Mouse (Mus musculus) brown adipose tissue, adult 24 weeks (tissue): Measurements from ENCODE around the gene Depdc1b. TPM values are rescaled to one million over a fixed set of nuclear protein-coding genes. Genes with fewer than 3 reads are reported as not detected.

Experiments
- H3K27ac ChIP-seq: fragments of 200-500 bp; replicated peaks from 2 replicates; pipeline ENCODE4 v1.5.1; 2012; ENCODE audit warnings: low read depth, mild to moderate bottlenecking, low read length
- H3K4me1 ChIP-seq: fragments of 200-500 bp; 2 replicates; pipeline ENCODE4 v1.6.1; 2012; ENCODE audit warnings: low read length, mixed read lengths; ENCODE audit not compliant: control insufficient read depth, insufficient read depth, insufficient read length
- H3K4me3 ChIP-seq: fragments of 200-500 bp; 2 replicates; pipeline ENCODE4 v1.5.1; 2012; ENCODE audit warnings: low read depth, mild to moderate bottlenecking, low read length, moderate library complexity; ENCODE audit not compliant: insufficient read depth
- polyA plus RNA-seq: library from polyadenylated mRNA; stranded (reverse); fragments of >200 nt; gene quantifications from 2 replicates; pipeline ENCODE4 v1.2.4, GENCODE M21; 2012; ENCODE audit not compliant: missing spikeins, insufficient read depth, insufficient read length

The Depdc1b gene
- polyA plus RNA-seq, 1 experiment: not detected

- Histone ChIP-seq H3K4me1 (no peaks in the 10 kb centered on the region), H3K4me3 (no peak overlapping the region), H3K27ac (no peak overlapping the region)
Observed at GRCm38 (mm10) chr13:108357362-108357761, 41.2 kb downstream of the Depdc1b start.

DNA sequence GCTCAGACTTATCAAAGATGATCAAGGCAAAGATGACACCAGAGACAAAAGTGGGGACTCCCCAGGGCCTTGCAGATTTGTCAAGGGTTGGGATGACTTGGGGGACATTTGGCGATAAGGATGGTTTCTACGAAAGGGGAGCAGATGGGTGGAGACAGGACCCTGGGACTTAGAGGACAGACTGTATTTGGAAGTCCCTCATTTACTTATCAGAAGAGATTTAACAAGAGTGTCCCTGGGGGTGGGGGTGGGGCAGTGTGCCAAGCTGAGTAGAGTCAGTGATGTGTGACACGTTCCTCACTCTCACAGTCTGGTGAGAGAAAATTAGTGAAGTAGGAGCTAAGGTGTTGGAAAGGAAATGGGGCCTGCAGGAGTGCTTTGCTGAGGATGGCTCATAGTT, 42.1 kb downstream of the Depdc1b start:
- no peak overlapping the region for H3K4me3 ChIP-seq
- no peak overlapping the region for H3K27ac ChIP-seq
- H3K4me1 ChIP-seq: no peaks in the 10 kb centered on the region

GRCm38 (mm10) chr13:108367496-108367895, 51.4 kb downstream of the Depdc1b start:
- no peak overlapping the region for H3K4me3 ChIP-seq
- no peak overlapping the region for H3K27ac ChIP-seq
- no peaks in the 10 kb centered on the region for H3K4me1 ChIP-seq

GRCm38 (mm10) chr13:108370241-108370941, 54.3 kb downstream of the Depdc1b start:
- H3K4me3 ChIP-seq: no peak overlapping the region
- no peaks in the 10 kb centered on the region for H3K4me1 ChIP-seq
- no peak overlapping the region for H3K27ac ChIP-seq

- no peak overlapping the region for H3K27ac ChIP-seq
- H3K4me3 ChIP-seq: no peak overlapping the region
- no peaks in the 10 kb centered on the region for H3K4me1 ChIP-seq
Observed at GRCm38 (mm10) chr13:108371352-108371921, 55.3 kb downstream of the Depdc1b start.

- Histone ChIP-seq H3K4me3 (no peak overlapping the region), H3K27ac (no peak overlapping the region), H3K4me1 (no peaks in the 10 kb centered on the region)
Observed at GRCm38 (mm10) chr13:108373231-108373630, 57.1 kb downstream of the Depdc1b start.

DNA sequence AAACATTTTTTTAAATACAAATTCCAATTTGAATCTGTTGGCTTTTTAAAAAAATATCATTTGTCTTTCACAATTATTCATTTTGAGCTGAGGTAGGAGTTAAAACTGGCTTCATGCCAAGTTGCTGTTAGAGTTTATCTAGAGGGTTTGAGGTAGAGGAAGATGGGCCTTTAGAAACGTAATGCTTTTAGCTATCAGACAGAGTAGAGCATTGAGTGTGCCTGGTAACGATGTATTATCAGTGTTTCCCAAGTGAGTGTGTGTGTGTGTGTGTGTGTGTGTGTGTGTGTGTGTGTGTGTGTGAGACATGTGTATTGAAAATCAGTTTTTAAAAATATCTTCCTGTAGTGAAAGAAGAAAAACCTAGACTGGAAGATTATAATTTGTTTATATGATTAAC, 60.5 kb downstream of the Depdc1b start:
- H3K27ac ChIP-seq: no peak overlapping the region

GRCm38 (mm10) chr13:108381161-108381560, 65.0 kb downstream of the Depdc1b start:
- no peaks in the 10 kb centered on the region for H3K4me1 ChIP-seq
- no peak overlapping the region for H3K4me3 ChIP-seq
- no peak overlapping the region for H3K27ac ChIP-seq

More for the DNA sequence above, 60.5 kb downstream of the Depdc1b start:
- H3K4me3 ChIP-seq: no peak overlapping the region
- no peaks in the 10 kb centered on the region for H3K4me1 ChIP-seq

- H3K4me1 ChIP-seq: no peaks in the 10 kb centered on the region
Observed at GRCm38 (mm10) chr13:108383051-108383450, 66.9 kb downstream of the Depdc1b start.

DNA sequence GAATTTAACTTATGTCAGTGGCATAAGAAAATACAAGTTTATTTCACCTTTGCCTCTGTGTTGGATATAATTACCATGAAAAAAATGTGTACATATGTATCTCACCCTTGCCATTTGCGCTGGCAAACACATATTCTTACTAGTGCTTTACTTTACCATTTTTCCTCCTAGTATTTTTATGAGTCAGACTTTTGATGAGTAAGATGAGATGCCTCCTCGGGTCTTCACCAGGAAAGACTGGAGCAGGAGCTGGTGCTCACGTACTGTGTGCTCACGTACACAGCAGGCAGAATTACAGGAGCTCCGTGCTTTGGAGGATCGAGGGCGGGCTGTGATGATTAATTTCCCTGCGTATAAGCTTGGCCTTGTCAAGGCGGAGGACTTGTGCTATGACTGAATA, 69.9 kb downstream of the Depdc1b start:
- H3K4me1 ChIP-seq: no peaks in the 10 kb centered on the region
- H3K27ac ChIP-seq: no peak overlapping the region
- no peak overlapping the region for H3K4me3 ChIP-seq

More at GRCm38 (mm10) chr13:108383051-108383450, 66.9 kb downstream of the Depdc1b start:
- Histone ChIP-seq H3K27ac (no peak overlapping the region), H3K4me3 (no peak overlapping the region)

GRCm38 (mm10) chr13:108390565-108390964, 74.4 kb downstream of the Depdc1b start:
- H3K27ac ChIP-seq: no peak overlapping the region
- no peaks in the 10 kb centered on the region for H3K4me1 ChIP-seq
- no peak overlapping the region for H3K4me3 ChIP-seq

- H3K27ac ChIP-seq: no peak overlapping the region
- H3K4me3 ChIP-seq: no peak overlapping the region
- no peaks in the 10 kb centered on the region for H3K4me1 ChIP-seq
Observed at GRCm38 (mm10) chr13:108403197-108403596, 87.1 kb downstream of the Depdc1b start.

DNA sequence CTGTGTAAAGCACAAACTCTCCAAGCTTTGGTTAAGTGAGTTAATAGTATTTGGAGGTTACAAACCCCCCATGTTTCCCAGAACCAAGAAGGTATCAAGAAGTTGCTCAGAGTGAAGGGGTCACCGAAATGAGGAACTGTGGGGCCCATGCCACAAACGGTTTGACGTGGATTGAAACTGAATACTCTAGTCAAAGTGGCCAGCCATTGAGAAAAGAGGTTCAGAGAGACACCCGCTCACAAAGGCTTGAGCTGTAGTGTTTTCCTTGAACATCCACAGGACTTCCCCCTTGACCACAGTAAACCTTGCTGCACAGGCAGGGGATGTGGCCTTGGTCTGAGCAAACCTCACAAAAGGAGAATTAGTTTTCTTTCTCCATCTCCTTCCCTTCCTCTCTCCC, 88.2 kb downstream of the Depdc1b start:
- no peak overlapping the region for H3K4me3 ChIP-seq
- H3K27ac ChIP-seq: no peak overlapping the region
- no peaks in the 10 kb centered on the region for H3K4me1 ChIP-seq

- no peak overlapping the region for H3K4me3 ChIP-seq
- no peaks in the 10 kb centered on the region for H3K4me1 ChIP-seq
- no peak overlapping the region for H3K27ac ChIP-seq
Observed at GRCm38 (mm10) chr13:108415464-108415863, 99.3 kb downstream of the Depdc1b start.

DNA sequence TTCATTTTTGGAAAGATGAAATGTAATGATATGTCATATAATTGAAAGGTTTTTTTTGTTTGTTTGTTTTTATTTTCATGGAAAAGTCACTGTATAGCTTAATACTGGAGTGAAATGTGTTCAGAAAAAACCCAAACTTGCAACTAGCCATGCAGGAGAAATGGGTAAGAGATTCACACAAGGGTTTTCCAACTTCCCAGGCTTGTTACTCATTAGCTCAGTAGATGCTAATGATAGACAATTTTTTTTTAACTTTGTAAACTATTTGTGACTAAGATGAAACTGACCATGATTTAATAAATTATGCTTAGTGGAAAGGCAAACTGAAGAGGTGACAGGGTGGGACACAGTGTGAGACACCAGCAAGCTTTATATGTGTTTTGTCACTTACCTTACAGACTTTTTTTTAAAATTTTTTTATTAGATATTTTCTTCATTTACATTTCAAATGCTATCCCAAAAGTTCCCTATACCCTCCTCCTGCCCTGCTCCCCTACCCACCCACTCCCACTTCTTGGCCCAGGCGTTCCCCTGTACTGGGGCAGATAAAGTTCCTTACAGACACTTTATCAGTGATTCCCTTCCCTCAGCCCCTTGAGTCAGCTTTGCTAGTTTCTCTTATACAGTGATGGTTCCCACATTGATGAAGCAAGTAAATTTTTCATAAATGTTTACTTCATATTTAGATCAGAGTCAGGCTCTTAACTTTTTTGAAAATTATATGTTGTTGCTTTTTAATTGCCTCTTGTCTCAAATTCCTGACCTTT, 102.8 kb downstream of the Depdc1b start:
- H3K4me3 ChIP-seq: no peak overlapping the region
- no peak overlapping the region for H3K27ac ChIP-seq
- H3K4me1 ChIP-seq: no peaks in the 10 kb centered on the region
